Mouse (Mus musculus) ES-E14 (cell line): ENCODE results near the gene Foxe1.

Experiments used
- CHD2 ChIP-seq: IDR thresholded peaks from 2 replicates; pipeline ENCODE4 v1.6.1; 2014; ENCODE audit warnings: mild to moderate bottlenecking, low read depth, low read length, inconsistent platforms
- HCFC1 ChIP-seq: IDR thresholded peaks from 2 replicates; pipeline ENCODE4 v1.6.1; 2012; ENCODE audit warnings: low read length, inconsistent platforms, borderline replicate concordance; ENCODE audit not compliant: insufficient read depth
- MAFK ChIP-seq: IDR thresholded peaks from 2 replicates; pipeline ENCODE4 v1.6.1; 2014; ENCODE audit warnings: mild to moderate bottlenecking, low read depth, low read length, inconsistent platforms; ENCODE audit not compliant: insufficient read depth
- ZNF384 ChIP-seq: IDR thresholded peaks from 2 replicates; pipeline ENCODE4 v1.6.1; 2012; ENCODE audit warnings: low read depth, low read length, inconsistent platforms

- no peak for TF ChIP-seq MAFK
- no peak for TF ChIP-seq CHD2
- TF ChIP-seq ZNF384 = no peak
- no peak for TF ChIP-seq HCFC1
Measured at GRCm38 (mm10) chr4:46349530-46349929, 6.1 kb downstream of the Foxe1 start.
